24 mouse cellular contexts compared by ENCODE assay signal in genomic region chr11:68348083-68348482, GRCm38 (mm10). TPM values are rescaled to one million over a fixed set of nuclear protein-coding genes. Genes with fewer than 3 reads are reported as not detected.
"Had no signal": no experiment of that assay in that cellular context is flagged by ENCODE, and none has a peak within 500 bp of the region (broad histone marks: within the 10 kb centered on the region; RNA-seq: fewer than 3 reads in every experiment).

No protein-coding gene starts in this region.

- H3K36me3 ChIP-seq: kidney, embryonic 15.5 days; limb, embryonic 10.5 days; limb, embryonic 13.5 days; liver, embryonic 12.5 days; liver, embryonic 15.5 days; lung, embryonic 15.5 days; neural tube, embryonic 13.5 days had no signal

- H3K27me3 ChIP-seq: kidney, embryonic 15.5 days; liver, embryonic 12.5 days; liver, embryonic 15.5 days; lung, embryonic 15.5 days; neural tube, embryonic 13.5 days had no signal

- H3K4me2 ChIP-seq: kidney, embryonic 15.5 days; limb, embryonic 13.5 days; liver, embryonic 12.5 days; liver, embryonic 15.5 days; lung, embryonic 15.5 days; midbrain, embryonic 11.5 days; neural tube, embryonic 13.5 days had no signal

- ATAC-seq: liver, embryonic 12.5 days had no signal

- H3K4me3 ChIP-seq: kidney, embryonic 15.5 days; limb, embryonic 10.5 days; limb, embryonic 13.5 days; liver, embryonic 12.5 days; liver, embryonic 15.5 days; lung, embryonic 15.5 days; myocyte; neural tube, embryonic 13.5 days had no signal

- DNase-seq: kidney, postnatal 10 days; kidney, postnatal 4 days; liver; lung, adult 18-20 months; lung, postnatal 10 days; lung, postnatal 36 days; midbrain, embryonic 14.5 days; retina, postnatal 1 day; right cerebral cortex, postnatal 25 days; spleen, adult 18-20 months; thymus, adult 18-20 months; thymus, postnatal 36 days had no signal

- H3K9me3 ChIP-seq: kidney, embryonic 15.5 days; limb, embryonic 10.5 days; limb, embryonic 13.5 days; liver, embryonic 12.5 days; liver, embryonic 15.5 days; lung, embryonic 15.5 days had no signal

- H3K27ac ChIP-seq: kidney, embryonic 15.5 days; limb, embryonic 10.5 days; limb, embryonic 13.5 days; liver, embryonic 12.5 days; liver, embryonic 15.5 days; lung, embryonic 15.5 days; neural tube, embryonic 13.5 days had no signal

- H3K4me1 ChIP-seq: liver, embryonic 12.5 days; liver, embryonic 15.5 days had no signal

- H3K9ac ChIP-seq: kidney, embryonic 15.5 days; limb, embryonic 13.5 days; liver, embryonic 12.5 days; liver, embryonic 15.5 days; lung, embryonic 15.5 days; neural tube, embryonic 13.5 days had no signal

RNA-seq across cellular contexts. Expression of gene Ntn1, which starts 52.5 kb away (rescaled TPM):
- total RNA-seq: megakaryocyte-erythroid progenitor cell, adult 5-6 weeks; monocyte, adult 5-6 weeks; neutrophil, adult 5-6 weeks had no signal
